Mouse (Mus musculus): ENCODE measurements around the gene Ptprs. TPM values are rescaled to one million over a fixed set of nuclear protein-coding genes. Genes with fewer than 3 reads are reported as not detected.

Gene Ptprs
- total RNA-seq, 1 experiment from 2014 or later = 102 TPM

DNA sequence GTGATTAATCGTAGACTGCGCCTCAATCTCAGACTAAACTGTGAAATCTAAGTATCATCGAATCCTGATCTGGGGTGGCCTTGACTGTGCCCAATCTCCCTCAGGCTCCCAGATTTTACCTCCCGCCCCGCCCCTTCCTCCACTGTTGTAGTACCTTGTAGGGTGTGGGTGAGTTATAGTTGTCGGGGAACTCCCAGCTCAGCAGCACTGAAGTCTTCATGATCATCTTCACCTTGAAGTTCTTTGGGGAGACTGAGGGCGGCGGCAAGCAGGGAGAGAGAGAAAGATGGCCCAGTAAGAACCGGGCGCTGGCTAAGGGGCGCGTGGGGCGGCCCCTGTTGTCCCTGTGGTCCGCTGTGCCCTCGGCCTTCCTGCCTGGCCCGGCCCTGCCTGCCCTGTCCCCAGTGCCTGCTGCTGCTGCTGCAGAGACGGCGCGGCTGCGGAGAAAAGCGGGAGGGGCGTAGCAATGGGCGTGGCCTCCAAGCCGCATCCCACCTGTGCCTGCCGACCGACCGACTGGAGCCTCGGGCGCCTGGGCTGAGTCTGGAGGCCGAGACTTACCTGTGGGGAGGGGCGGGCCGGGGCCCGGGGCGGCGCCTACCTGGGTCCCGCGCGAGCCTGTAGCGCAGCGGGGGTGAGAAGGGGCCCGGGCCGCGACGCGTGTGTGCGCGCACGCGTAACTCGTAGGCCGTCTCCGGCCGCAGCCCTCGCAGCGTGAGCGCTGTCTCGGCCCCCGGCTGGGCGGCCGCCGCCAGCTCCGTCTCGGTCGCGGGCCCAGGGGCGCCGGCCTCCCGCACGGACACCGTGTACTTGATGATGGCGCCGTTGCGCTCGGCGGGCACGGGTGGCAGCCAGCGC is 51.3 kb downstream of the Ptprs start:
- DNase-seq = peak; percentile 66

DNA sequence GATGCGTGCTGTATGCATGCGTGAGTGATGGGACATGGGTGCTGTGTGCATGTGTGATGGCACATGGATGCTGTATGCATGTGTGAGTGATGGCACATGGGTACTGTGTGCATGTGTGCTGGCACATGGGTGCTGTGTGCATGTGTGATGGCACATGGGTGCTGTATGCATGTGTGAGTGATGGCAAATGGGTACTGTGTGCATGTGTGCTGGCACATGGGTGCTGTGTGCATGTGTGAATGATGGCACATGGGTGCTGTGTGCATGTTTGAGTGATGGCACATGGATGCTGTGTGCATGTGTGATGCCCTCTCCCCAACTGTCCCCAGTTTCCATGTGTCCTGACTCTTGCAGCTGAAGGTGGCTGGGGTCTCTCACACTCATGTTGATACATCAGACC is 56.3 kb downstream of the Ptprs start:
- no peak for DNase-seq

GRCm38 (mm10) chr17:56418304-56418703 is 58.0 kb downstream of the Ptprs start:
- peak; percentile 89 for DNase-seq

- DNase-seq = no peak
Measured at GRCm38 (mm10) chr17:56414785-56415184, 61.5 kb downstream of the Ptprs start.

- DNase-seq = peak; percentile 52
Measured at GRCm38 (mm10) chr17:56413113-56413512, 63.2 kb downstream of the Ptprs start.

- DNase-seq = no peak
Measured at GRCm38 (mm10) chr17:56411437-56411836, 64.8 kb downstream of the Ptprs start.

- DNase-seq = peak; percentile 56
Measured at GRCm38 (mm10) chr17:56409759-56410158, 66.5 kb downstream of the Ptprs start.

GRCm38 (mm10) chr17:56408965-56409625 is 67.2 kb downstream of the Ptprs start:
- DNase-seq = no peak

- no peak for DNase-seq
Measured at GRCm38 (mm10) chr17:56407379-56407778, 68.9 kb downstream of the Ptprs start.

DNA sequence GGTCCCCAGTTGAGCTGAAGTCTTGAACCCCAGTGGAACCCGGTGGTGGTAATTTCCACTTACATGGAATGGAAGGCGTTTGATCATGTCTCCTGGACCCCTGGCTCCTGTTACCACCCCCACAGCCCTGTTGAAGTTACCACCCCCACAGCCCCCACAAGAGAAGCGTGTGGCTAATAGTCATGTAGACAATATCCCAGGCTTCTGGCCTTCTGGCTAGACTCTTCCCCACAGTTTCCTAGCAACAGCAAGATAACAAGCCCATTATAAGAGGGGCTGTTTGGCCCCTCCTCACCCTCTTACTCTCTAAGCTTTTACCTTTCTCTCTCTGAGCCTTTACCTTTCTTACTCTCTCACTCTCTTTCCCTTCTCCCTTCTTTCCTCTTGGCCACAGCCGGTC is 69.4 kb downstream of the Ptprs start:
- no peak for DNase-seq

DNA sequence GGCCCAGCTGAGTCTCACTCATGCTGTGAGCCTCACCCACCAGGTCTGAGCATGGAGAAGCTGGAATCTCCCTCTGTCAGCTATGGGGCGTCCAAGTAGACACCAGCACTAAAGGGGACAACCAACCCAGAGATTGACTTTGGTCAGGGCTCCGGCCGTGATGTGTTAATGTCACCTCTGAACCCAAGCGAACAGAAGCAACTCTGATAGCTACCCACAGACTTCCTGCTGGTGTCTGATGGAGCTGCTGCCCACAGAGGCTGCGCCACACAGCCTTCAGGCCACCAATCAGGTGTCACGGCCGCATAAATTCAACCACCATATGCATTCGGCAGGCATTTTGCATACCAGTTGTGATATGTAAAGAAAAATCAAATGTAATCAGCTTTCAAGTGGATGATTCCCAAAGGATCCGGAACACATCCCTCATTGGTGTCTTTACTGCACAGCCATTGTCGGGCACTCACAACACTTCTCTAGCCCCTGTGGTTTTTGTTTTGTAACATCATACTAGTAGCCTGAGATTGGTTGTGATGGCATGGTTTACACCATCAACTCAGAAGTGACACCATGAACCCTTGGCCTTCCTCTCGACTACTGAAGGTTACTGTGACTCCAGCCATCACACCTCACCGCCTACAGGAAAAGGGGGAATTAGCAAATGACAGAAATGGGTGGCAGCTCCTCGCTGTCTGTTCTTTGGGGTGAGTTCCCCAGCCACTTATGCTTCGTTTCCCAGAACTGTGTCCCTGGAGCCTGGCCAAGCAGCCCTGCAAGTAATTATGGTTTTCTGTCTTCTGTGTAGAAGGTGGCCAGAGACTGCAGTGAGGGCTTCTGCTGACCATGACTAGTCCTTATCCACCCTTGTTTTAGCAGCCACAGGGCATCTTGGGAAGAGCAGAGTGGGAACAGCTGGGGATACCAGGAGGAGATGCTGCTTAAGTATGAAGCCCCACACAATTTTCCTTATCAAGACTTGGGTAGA is 70.1 kb downstream of the Ptprs start:
- peak; percentile 35 for DNase-seq

DNA sequence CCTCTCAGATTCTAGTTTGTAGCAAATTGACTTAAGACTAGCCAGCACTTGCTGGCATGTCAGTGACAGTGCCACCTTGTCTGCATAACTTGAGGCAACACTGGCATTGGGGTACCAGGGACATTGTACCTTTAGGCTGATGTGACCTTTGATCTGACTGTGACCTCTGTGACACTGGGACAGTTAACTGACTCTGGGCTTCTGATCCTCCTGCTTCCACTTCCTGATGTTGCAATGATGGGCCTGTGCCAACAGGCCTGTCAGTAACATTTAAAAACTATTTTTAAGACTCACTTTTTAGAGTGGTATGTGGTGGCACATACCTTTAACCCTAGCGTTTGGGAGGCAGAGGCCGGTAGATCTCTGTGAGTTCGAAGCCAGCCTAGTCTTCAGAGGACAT is 70.9 kb downstream of the Ptprs start:
- DNase-seq = peak; percentile 43

- peak; percentile 38 for DNase-seq
Measured at GRCm38 (mm10) chr17:56401051-56401521, 75.2 kb downstream of the Ptprs start.

- DNase-seq = no peak
Measured at GRCm38 (mm10) chr17:56400221-56400620, 76.1 kb downstream of the Ptprs start.

DNA sequence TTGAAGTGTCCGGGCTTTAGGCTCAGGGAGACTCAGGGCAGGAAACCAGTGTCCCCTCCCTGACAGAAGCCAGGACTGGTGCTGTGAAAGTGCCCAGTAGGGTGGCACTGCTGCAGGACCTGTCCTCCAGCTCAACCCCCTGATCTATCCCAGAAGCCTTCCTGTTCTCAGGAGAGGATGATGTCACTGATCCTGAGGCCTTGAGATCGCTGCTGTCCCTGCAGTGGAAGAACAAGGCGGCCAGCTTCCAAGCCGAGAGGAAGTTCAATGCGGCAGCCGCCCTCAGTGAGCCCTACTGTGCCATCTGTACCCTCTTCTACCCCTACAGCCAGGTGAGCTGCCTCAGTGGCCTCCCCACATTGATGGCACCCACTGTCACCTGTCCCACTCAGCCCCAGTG is 80.2 kb downstream of the Ptprs start:
- DNase-seq = peak; percentile 67

- DNase-seq = peak; percentile 69
Measured at GRCm38 (mm10) chr17:56393889-56394288, 82.4 kb downstream of the Ptprs start.

DNA sequence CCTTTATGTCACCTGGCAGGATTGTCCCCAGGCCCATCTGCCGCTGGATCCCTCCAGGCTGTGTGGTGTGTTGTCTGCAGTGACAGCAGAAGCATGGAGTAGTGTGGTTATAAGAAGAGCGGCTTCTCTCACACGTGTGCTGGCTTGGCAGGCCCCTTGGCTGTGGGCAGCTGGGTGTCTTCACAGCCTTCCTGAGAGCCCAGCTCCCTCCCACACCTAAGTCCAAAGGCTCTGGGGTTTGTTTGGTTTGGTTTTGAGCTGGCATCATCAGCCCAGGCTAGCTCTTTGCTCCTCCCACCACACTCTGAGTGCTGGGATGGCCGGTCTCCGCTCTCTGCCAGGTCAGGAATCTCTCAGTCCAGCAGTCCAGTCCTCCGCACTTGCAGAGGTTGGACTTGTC is 83.0 kb downstream of the Ptprs start:
- no peak for DNase-seq

DNA sequence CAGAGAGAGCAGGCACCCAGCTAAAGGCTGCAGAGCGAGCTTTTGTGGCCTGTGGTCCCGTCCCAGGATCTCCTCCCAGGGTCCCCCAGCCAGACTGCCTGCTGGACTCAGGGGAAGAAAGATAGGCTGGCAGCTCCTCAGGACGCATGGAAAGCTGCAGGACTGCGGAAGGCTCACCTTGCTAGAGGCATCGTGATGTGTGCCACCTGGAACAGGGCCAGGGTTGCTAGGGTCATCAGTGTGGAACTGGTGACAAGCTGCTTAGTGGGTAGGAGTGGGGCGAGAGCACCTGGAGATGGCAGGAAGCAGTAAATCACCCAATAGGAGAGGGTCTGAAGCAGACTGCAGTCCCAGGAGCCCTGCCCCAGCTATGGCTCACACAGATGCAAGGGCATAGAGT is 88.7 kb downstream of the Ptprs start:
- DNase-seq = no peak

DNA sequence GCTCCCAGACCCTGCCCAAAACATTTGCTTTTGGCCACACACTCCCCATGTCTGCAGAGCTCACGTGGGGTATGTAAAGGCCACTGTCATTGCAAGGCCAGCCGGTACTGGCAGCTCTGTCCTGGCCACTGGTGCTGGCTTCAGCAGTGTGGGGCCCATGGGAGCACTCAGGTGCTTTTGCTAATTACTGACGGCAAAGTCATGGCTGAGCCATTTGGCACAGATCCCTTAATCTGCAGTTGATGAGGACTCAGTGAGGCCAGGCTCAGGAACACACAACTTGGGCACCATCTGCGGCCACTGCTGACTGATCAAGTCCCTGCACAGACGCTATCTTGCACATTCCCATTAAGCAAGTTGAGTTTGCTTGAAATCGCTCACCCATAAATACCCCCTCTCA is 91.4 kb downstream of the Ptprs start:
- no peak for DNase-seq

- no peak for DNase-seq
Measured at GRCm38 (mm10) chr17:56382997-56383396, 93.3 kb downstream of the Ptprs start.

- DNase-seq = no peak
Measured at GRCm38 (mm10) chr17:56381183-56381582, 95.1 kb downstream of the Ptprs start.

DNA sequence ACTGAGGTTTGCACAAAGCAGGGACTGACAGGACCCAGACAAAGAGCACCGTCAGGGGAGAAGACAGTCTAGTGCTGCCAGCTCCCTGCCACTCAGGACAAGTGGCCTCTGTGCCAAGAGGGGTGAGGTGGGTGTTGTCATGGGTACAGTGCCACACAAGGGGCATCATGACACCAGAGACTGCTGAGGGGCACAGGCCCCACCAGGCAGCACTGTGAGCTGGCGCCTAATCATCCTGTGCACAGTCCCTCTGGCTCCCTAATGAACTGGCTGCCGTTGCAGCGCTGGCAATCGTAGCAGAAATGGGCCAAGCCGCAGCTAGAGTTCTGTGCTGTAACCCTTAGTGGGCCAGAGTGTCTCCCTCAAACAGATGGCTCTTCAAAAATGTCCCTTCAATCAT is 96.0 kb downstream of the Ptprs start:
- DNase-seq = no peak
